Comparison of ENCODE assay signal across 8 mouse cellular contexts in the genomic region with DNA sequence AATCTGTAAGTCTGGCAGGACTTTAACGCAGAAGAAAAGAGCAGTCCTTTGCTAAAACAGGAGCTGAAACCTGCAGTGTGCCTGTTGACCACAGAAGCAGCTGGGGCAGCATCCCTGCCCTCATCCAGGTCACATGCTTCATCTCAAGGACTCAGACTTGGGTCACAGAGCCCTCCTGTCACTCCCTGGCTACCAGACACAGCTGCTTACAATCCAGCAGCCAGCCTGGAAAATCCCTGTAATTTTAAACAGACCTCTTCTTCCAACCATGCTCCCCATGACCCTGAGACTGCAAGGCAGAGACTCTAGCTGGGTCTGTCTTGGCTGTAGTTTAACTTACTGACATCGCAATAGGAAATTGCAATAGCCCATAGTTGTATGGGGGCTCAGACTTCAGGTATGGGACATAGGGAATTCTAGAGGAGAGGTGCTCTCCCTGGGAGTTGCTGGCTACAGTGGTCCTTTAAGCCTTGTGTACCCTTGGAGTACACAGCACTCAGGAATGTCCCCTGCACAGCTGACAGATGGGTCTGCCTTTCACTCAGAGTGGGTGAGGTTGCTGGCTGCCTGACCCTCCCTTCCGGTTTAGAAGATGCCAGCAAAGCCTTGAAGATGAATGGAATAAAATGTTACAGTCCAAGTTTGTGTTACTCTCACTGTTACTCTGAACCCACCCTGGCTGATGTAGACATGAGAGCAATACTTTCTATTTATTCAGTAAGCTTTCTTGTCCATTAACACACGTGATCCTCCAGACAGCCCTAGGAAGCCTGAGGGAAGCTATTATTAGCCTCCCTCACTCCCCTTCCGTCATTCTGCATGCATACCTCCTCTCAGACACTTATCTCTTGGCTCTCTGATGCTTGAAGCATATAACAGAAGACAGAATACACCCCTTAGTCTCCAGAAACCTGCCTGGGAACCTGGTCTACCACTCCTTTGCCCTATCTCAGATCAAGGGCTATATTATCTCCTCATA.
DNase-seq lines count a peak whose midpoint lies in the region; ATAC-seq lines count a peak whose summit lies in the region.

No protein-coding gene starts in this region.

- ATAC-seq in forebrain, embryonic 15.5 days (replicated peaks): no peak
- ATAC-seq in hindbrain, embryonic 13.5 days (ENCODE audit: low FRiP score): 0 out of 2 replicates have a peak, but pooled peaks have one; percentile 49
- peak; percentile 83 for ATAC-seq in midbrain, embryonic 13.5 days

- WGBS in forebrain, embryonic 15.5 days: 52% methylated on average over 5 of the region's 5 CpGs
- 51% methylated on average over 5 of the region's 5 CpGs for WGBS in hindbrain, embryonic 13.5 days
- WGBS in midbrain, embryonic 13.5 days: 51% methylated on average over 5 of the region's 5 CpGs

- no peak overlapping the region for H3K9ac ChIP-seq in forebrain, embryonic 15.5 days (replicated peaks)
- H3K9ac ChIP-seq in hindbrain, embryonic 13.5 days: peak overlapping the region; percentile 51; the same call in 1 of the 2 replicates
- H3K9ac ChIP-seq in midbrain, embryonic 13.5 days (replicated peaks): no peak overlapping the region

- H3K27ac ChIP-seq in forebrain, embryonic 15.5 days (replicated peaks): peak overlapping the region; percentile 42; the same call in 1 of the 2 replicates
- peak overlapping the region; percentile 71 for H3K27ac ChIP-seq in hindbrain, embryonic 13.5 days
- H3K27ac ChIP-seq in midbrain, embryonic 13.5 days: peak overlapping the region; percentile 84

- no peak overlapping the region for H3K4me3 ChIP-seq in forebrain, embryonic 15.5 days
- H3K4me3 ChIP-seq in hindbrain, embryonic 13.5 days: no peak overlapping the region
- no peak overlapping the region for H3K4me3 ChIP-seq in midbrain, embryonic 13.5 days (replicated peaks)

- no peak overlapping the region for H3K4me2 ChIP-seq in forebrain, embryonic 15.5 days (replicated peaks)
- no peak overlapping the region for H3K4me2 ChIP-seq in hindbrain, embryonic 13.5 days
- H3K4me2 ChIP-seq in midbrain, embryonic 13.5 days (replicated peaks): no peak overlapping the region

- no peaks in the 10 kb centered on the region for H3K9me3 ChIP-seq in forebrain, embryonic 15.5 days
- no peaks in the 10 kb centered on the region for H3K9me3 ChIP-seq in hindbrain, embryonic 13.5 days
- 0 out of 2 replicates have a peak, but pooled peaks cover 3% of the 10 kb centered on the region for H3K9me3 ChIP-seq in midbrain, embryonic 13.5 days

- H3K36me3 ChIP-seq in forebrain, embryonic 15.5 days: no peaks in the 10 kb centered on the region
- no peaks in the 10 kb centered on the region for H3K36me3 ChIP-seq in hindbrain, embryonic 13.5 days
- H3K36me3 ChIP-seq in midbrain, embryonic 13.5 days: no peaks in the 10 kb centered on the region

- H3K4me1 ChIP-seq in forebrain, embryonic 15.5 days: peaks cover 12% of the 10 kb centered on the region
- H3K4me1 ChIP-seq in hindbrain, embryonic 13.5 days (replicated peaks): peaks cover 19% of the 10 kb centered on the region
- H3K4me1 ChIP-seq in midbrain, embryonic 13.5 days (replicated peaks): peaks cover 24% of the 10 kb centered on the region

- DNase-seq in embryo, embryonic 11.5 days (ENCODE audit: low read depth, low spot score): peak; percentile 32
- DNase-seq in layer of hippocampus, postnatal 36 days: no peak
- DNase-seq in cerebellum, postnatal 4 days (ENCODE audit: low spot score in 2 of 2): no peak
- no peak for DNase-seq in thymus, postnatal 36 days
- DNase-seq in kidney, postnatal 25 days: no peak

- no peaks in the 10 kb centered on the region for H3K27me3 ChIP-seq in forebrain, embryonic 15.5 days
- H3K27me3 ChIP-seq in hindbrain, embryonic 13.5 days: no peaks in the 10 kb centered on the region
- H3K27me3 ChIP-seq in midbrain, embryonic 13.5 days: no peaks in the 10 kb centered on the region
